Mouse (Mus musculus) layer of hippocampus, postnatal 10 days (tissue): ENCODE data around the gene Dguok. TPM values are rescaled to one million over a fixed set of nuclear protein-coding genes. Genes with fewer than 3 reads are reported as not detected.

Source experiments
- DNase-seq, 2 experiments: peaks; one replicate each; pipeline ENCODE4 v3.0.0; 2021; ENCODE audit warnings: low spot score in 2 of 2
- long read RNA-seq: library from polyadenylated mRNA; stranded (forward); transcript quantifications from one replicate; pipeline ENCODE4 v2.0.0, GENCODE M21; 2023
- total RNA-seq, 2 experiments: library from RNA; stranded (reverse); gene quantifications; 2 replicates each; pipeline ENCODE4 v1.2.3; 2021

Gene Dguok
- total RNA-seq = 10 to 100 TPM; 29.5 to 29.7 TPM
- long read RNA-seq, transcript Dguok-201 (7 exons, 1,107 nt) = major isoform, 20 of 53 reads
- long read RNA-seq, partial matches to known transcripts = 25 of 53 reads
- long read RNA-seq, other reads (novel, unspliced or antisense) = 7 of 53 reads

- peak; percentile 96 to 97 for DNase-seq
These were observed at the start of gene Dguok for GRCm38 (mm10) chr6:83506258-83507167. Dguok (minus strand) TSS chr6:83506969.

DNA sequence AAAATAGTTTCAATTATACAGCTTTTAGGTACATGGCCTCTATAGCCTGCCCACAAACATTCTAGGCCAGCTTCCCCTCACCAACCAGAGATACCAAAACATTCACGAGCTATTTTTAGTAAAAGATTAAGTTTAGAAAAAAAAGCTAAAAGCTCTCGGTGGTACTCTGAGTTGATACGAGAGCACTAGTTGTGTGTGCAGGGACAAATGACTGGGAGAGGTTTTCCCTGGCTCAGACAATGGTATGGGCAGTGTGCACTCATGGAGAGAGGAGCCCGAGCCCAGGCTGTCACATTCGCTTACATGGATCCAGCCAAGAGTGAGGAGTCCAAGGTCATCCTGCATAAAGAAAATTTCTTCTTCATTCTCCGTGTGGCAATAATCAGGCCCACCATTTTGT is 49.2 kb upstream of the Dguok start:
- DNase-seq = no peak

- no peak for DNase-seq
These were observed 41.6 kb upstream of the Dguok start for GRCm38 (mm10) chr6:83548346-83548745.

- no peak for DNase-seq
These were observed 39.0 kb upstream of the Dguok start for GRCm38 (mm10) chr6:83545778-83546177.

GRCm38 (mm10) chr6:83541756-83542456 is 35.1 kb upstream of the Dguok start:
- DNase-seq = no peak

DNA sequence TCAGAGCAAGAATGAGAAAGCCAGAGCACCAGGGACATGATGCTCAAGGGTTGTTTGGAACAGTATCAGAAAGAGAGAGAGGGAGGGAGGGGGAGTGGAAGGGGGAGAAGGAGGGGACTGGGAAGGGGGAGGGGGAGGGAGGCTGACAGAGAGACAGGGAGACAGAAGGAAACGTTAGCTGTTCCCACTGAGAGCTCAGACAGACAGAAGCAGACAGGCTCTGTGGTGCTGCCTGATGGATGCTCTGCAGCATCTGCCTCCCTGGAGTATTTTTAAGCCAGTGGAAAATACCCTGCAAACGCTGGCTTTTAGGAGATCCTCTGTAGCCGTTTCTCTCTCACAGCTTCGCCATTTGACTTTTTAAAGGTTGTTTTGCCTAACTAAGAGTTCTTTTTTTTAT is 33.2 kb upstream of the Dguok start:
- peak in 1 of 2 experiments; percentile 25 for DNase-seq

DNA sequence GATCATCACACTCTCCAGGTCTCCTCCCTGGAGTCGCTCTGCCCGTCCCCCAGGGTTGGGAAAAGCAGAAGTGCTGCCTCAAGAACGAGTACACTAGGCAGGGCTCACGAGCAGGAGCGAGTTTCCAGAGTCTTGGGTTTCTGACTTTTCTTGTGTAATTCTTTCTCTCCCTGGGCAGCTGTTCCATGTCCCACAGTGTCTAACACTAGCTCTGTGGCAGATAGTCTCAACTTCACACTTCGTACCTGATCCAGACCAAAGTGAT is 30.0 kb upstream of the Dguok start:
- no peak for DNase-seq

DNA sequence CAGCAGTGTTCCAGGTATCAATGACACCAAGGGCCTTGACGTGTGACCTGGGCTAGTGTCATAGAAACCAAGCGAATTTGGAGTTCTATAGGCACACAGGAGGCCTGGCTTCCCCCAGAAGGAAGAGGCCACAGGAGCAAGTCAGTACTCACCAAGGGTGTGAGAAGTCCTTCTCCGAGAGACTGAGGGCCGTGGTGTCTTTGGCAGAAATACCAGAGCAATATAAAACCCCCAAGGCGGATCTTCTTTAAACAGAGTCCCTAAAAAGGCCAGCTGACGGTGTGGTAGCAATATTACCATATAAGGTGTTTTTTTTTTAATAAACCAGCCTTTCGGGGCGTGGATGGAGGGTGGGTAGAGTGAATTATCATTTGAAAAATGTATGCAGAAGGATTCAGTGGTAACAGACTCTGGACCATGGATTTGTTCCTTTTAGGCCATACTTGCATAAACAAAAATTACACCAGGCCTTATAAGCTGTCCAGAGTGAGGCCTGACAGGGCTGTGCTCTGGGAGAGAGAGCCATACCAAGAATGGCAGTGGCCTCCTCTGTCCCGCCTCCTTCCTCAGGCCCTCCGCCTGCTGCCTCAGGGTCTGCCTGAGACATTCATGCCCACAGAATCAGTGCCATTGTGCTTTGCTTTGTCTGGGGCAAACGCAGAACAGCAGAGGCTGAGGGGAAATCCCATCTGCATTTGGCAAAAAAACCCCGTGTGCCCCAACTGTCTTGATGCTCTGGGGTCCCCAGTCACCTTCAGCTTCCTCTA is 29.4 kb upstream of the Dguok start, which contains the start of gene Actg2:
TSS of gene Actg2 (minus strand) at position 238 of the 767 bp plus-strand sequence.
- no peak for DNase-seq

GRCm38 (mm10) chr6:83532608-83533007 is 25.8 kb upstream of the Dguok start:
- DNase-seq = no peak

DNA sequence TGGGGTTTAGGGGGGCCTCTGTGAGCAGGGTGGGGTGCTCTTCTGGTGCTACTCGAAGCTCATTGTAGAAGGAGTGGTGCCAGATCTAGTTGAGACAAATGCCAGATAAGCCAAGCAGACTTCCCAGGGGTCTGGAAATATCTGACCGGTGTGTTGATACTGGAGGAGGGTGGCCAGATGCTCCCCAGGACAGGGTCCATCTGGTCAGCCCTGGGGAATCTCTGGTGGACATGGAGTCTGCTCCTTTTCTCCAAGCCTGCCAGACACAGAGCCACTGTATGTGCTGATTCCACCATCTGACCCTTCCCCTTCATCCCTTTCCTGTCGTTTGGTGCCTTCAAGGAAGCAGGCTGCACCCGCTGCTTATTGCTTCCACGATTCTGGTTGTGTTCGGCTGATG is 16.4 kb upstream of the Dguok start:
- no peak for DNase-seq

DNA sequence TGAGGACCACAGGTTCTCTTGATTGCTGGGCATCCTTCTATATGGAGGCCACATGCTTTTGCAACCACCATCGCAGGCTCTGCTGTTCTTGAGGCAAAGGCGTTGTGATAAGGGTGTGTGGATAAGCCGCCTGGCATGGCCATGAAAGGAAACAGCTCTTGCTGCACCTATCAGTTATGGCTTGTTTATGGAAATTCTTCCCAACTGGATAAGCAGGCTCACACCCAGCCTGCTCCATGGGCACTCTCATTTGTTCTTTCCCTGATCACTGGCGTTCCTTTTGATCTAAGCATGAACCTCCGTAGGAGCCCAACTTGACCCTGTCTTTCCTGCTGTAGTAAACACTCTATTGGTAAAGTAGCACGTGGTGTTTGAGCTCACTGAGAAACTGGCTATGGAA is 15.0 kb upstream of the Dguok start:
- no peak for DNase-seq

GRCm38 (mm10) chr6:83518637-83519036 is 11.9 kb upstream of the Dguok start:
- no peak for DNase-seq

DNA sequence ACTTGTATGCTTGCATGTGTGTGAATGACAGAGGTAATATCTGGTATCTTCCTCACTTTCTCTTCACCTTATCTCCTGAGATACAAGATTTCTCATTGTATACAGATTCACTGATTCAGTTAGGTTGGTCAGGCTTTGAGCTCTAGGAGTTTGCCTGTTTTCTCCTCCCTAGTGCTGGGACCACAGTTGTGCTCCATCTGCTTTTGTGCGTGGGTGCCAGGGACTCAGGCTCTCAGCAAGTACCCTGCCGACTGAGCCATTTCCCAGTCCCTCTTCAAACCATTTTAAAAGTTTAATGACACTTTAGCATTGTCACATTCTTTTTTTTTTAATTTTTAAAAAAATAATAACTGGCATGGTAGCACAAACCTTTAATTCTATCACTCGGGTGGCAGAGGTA is 8.4 kb upstream of the Dguok start:
- DNase-seq = no peak

GRCm38 (mm10) chr6:83512495-83512894 is 5.7 kb upstream of the Dguok start:
- DNase-seq = peak; percentile 74

GRCm38 (mm10) chr6:83510210-83510609 is 3.4 kb upstream of the Dguok start:
- no peak for DNase-seq

- peak in 1 of 2 experiments; percentile 30 for DNase-seq
These were observed 2.7 kb upstream of the Dguok start for GRCm38 (mm10) chr6:83509442-83509841.

DNA sequence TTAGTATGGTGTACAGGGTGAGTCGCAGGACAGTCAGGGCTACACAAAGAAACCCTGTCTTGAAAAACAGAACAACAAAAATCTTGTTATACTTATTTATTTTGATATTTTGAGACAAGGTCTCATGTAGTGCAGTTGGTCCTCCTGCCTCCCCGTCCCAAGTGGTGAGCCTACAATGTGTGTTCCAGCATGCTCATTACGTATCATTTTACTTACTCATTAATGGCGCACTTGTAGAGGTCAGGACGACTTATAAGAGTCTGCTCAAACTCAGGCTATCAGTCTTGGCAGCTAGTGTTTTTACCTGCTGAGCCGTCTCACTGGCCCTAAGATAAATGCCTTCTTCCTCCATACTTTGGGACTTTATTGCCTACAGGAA is 388 bp upstream of the Dguok start:
- no peak for DNase-seq

DNA sequence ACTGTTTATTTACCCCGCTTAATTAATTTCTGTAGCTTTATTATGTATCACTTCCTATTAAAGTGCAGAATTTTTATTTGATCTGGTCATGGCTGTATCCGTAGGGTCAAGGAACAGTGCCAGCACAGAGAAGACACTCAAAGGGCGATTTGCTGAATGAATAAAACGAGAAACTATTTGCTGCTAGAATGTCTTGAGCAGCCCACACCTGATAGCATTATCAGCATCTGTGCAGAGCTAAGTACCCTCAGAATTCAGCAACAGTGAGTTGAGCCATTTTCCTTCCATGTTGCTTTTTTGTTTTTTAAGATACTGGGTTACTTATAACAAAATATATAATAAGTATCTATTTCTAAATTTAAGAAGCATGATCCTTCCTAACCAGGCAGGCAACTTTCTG is 1.2 kb downstream of the Dguok start:
- no peak for DNase-seq

DNA sequence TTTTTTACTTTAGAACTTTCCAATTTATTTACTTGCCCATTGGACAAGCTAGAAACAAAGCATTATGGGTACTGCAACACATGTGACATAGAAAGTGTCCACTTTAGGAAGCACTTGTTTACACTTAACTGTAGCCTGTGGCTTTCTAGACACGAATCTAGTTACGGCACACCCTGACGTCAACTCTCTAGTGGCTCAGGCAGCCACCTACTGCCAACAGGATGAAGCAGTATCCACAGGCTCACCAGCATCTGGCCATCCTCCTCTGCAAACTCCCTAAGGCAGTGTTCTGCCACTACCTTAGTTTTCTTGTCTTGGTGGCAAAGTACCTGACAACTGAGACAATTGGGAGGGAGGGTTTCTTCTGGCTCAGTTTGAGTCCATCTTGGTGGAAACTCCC is 3.4 kb downstream of the Dguok start:
- no peak for DNase-seq

GRCm38 (mm10) chr6:83502656-83503055 is 4.1 kb downstream of the Dguok start:
- no peak for DNase-seq

- no peak for DNase-seq
These were observed 5.1 kb downstream of the Dguok start for GRCm38 (mm10) chr6:83501524-83502310.
